Mouse (Mus musculus): Measurements from ENCODE around the gene Hist1h1e. TPM values are rescaled to one million over a fixed set of nuclear protein-coding genes. Genes with fewer than 3 reads are reported as not detected.

The Hist1h1e gene
- total and polyA plus RNA-seq, 3 experiments, result 1.9 to 486 (median 18.3) TPM

- TF ChIP-seq BHLHE40 (IDR thresholded peaks at IDR 0.05; ENCODE audit: low read depth, low read length), result 0 out of 2 replicates have a peak, but pooled peaks have one; percentile 4
- TF ChIP-seq UBTF (IDR thresholded peaks at IDR 0.05; ENCODE audit: low read depth, low read length), result no peak
- 0 out of 2 replicates have a peak, but pooled peaks have one; percentile 5 for TF ChIP-seq JUND (conservative IDR thresholded peaks at IDR 0.05; ENCODE audit: low read depth, low read length)
- no peak for TF ChIP-seq PAX5 (IDR thresholded peaks at IDR 0.05; ENCODE audit: low read length)
- TF ChIP-seq GABPA (IDR thresholded peaks at IDR 0.05; ENCODE audit: insufficient replicate concordance, low read depth, low read length), result no peak
- TF ChIP-seq ZMIZ1 (IDR thresholded peaks at IDR 0.05; ENCODE audit: low read depth, low read length), result no peak; the same call in 1 of the 2 replicates
- TF ChIP-seq NELFE (IDR thresholded peaks at IDR 0.05; ENCODE audit: low read depth, low read length), result no peak; the same call in 1 of the 2 replicates
- TF ChIP-seq NRF1 (IDR thresholded peaks at IDR 0.05; ENCODE audit: low read depth, low read length), result no peak
- TF ChIP-seq ZKSCAN1 (IDR thresholded peaks at IDR 0.05; ENCODE audit: borderline replicate concordance, low read depth, low read length), result no peak
- peak; percentile 38; the same call in 1 of the 2 replicates for TF ChIP-seq MXI1 (IDR thresholded peaks at IDR 0.05; ENCODE audit: low read depth, low read length)
- TF ChIP-seq USF2 (conservative IDR thresholded peaks at IDR 0.05; ENCODE audit: low read depth, low read length), result no peak
- TF ChIP-seq MYC (IDR thresholded peaks at IDR 0.05; ENCODE audit: low read depth, low read length), result peak; percentile 77
- TF ChIP-seq MAZ (IDR thresholded peaks at IDR 0.05; ENCODE audit: low read depth, low read length), result no peak
- no peak for TF ChIP-seq E2F4 (IDR thresholded peaks at IDR 0.05; ENCODE audit: insufficient replicate concordance, low read depth, low read length)
- TF ChIP-seq ELF1 (IDR thresholded peaks at IDR 0.05; ENCODE audit: low read depth, low read length), result peak; percentile 15; the same call in 1 of the 2 replicates
- TF ChIP-seq CHD1 (IDR thresholded peaks at IDR 0.05; ENCODE audit: low read depth, low read length), result peak; percentile 34; the same call in 1 of the 2 replicates
- no peak for TF ChIP-seq USF1 (IDR thresholded peaks at IDR 0.05; ENCODE audit: low read depth, low read length)
- TF ChIP-seq JUN (IDR thresholded peaks at IDR 0.05; ENCODE audit: insufficient read depth, low read depth, low read length), result peak; percentile 21; the same call in 1 of the 2 replicates
- no peak; the same call in 1 of the 2 replicates for TF ChIP-seq MAX (IDR thresholded peaks at IDR 0.05; ENCODE audit: low read length)
- no peak for TF ChIP-seq RAD21 (IDR thresholded peaks at IDR 0.05; ENCODE audit: low read depth, low read length)
- TF ChIP-seq CTCF (conservative IDR thresholded peaks at IDR 0.05 in 1 of 2, IDR thresholded peaks at IDR 0.05 in 1 of 2; ENCODE audit: low read depth in 2 of 2, low read length in 2 of 2), result no peak
Measured at GRCm38 (mm10) chr13:23582219-23583056, 39.9 kb downstream of the Hist1h1e start (continued).

DNA sequence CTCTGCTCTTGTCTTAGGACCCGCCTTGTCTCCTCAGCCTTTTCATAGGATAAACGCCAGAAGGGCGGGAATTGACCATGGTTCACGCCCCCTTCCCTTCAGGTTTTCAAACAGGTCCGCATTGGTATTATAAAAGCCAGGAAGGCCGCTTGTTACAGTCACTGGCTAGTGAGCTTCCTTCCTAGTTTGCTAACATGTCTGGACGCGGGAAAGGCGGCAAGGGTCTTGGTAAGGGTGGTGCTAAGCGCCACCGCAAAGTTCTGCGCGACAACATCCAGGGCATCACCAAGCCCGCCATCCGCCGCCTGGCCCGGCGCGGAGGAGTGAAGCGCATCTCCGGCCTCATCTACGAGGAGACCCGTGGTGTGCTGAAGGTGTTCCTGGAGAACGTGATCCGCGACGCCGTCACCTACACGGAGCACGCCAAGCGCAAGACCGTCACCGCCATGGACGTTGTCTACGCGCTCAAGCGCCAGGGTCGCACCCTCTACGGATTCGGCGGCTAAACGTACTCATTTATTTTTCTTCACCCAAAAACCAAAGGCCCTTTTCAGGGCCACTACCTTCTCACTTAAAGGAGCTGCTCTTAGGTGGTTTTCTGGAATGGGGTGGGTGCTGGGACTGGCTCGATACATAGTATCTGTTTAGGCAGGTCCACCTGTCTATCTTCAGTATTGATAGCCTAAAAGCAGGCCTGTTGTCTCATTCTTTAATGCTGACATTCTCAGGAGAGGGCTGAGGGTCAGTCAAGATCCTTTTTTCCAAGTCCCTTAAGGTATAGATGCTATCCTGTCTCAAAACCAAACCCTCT is 40.7 kb downstream of the Hist1h1e start, which contains the start of gene Hist1h4d:
Hist1h4d (plus strand) TSS at position 191 of the 811 bp plus-strand sequence.
- peak within 1 kb of the TSS; percentile 92 for H3K27ac ChIP-seq (ENCODE audit: insufficient read depth, low read depth)
- H3K9ac ChIP-seq (ENCODE audit: insufficient read depth, low read depth), result peak within 1 kb of the TSS; percentile 43
- peak within 1 kb of the TSS; percentile 35 to 65 (median 39) for H3K4me3 ChIP-seq (replicated peaks in 1 of 3; ENCODE audit: low read depth in 2 of 3, low read length in 2 of 3, poor library complexity in 1 of 3)
- no peaks in the 10 kb centered on the region for H3K36me3 ChIP-seq (replicated peaks in 1 of 2; ENCODE audit: control insufficient read depth in 1 of 2, insufficient read depth in 1 of 2, low read length in 1 of 2)
- H3K9me3 ChIP-seq (replicated peaks; ENCODE audit: low read length), result no peaks in the 10 kb centered on the region
- H3K4me2 ChIP-seq (ENCODE audit: insufficient read depth, low read depth, poor library complexity, severe bottlenecking), result peak within 1 kb of the TSS; percentile 69
- peak; percentile 97 for DNase-seq (ENCODE audit: extremely low read depth)
- H3K79me2 ChIP-seq (replicated peaks; ENCODE audit: control insufficient read depth, extremely low read depth, insufficient read depth, poor library complexity, severe bottlenecking), result no peaks in the 10 kb centered on the region
- in situ Hi-C loops (cut with MboI; ENCODE audit: low pct_ligation_motif_present, low pct_unique_long_range_greater_than_20kb, low sequenced_read_pairs), result no loop called here
- H3K4me1 ChIP-seq (ENCODE audit: control insufficient read depth in 1 of 2, insufficient read depth in 2 of 2), result peaks cover 3 to 40% of the 10 kb centered on the region in 2 experiments
- H3K27me3 ChIP-seq (replicated peaks), result no peaks in the 10 kb centered on the region
- dilution Hi-C loops (cut with MboI; ENCODE audit: extremely low pct_ligation_motif_present, extremely low pct_unique_long_range_greater_than_20kb, low sequenced_read_pairs), result no loop called here
- TF ChIP-seq HCFC1 (IDR thresholded peaks at IDR 0.05; ENCODE audit: low read depth, low read length) (peak; percentile 85), TCF12 (IDR thresholded peaks at IDR 0.05; ENCODE audit: low read depth, low read length) (peak; percentile 96), CHD1 (IDR thresholded peaks at IDR 0.05; ENCODE audit: low read depth, low read length) (peak; percentile 83), ZC3H11A (IDR thresholded peaks at IDR 0.05; ENCODE audit: low read depth, low read length) (no peak), POLR2A (IDR thresholded peaks at IDR 0.05; ENCODE audit: low read depth, low read length) (peak; percentile 99), KAT2A (IDR thresholded peaks at IDR 0.05; ENCODE audit: insufficient replicate concordance, low read length) (0 out of 2 replicates have a peak, but pooled peaks have one; percentile 42), ZKSCAN1 (IDR thresholded peaks at IDR 0.05; ENCODE audit: borderline replicate concordance, low read depth, low read length) (no peak), POLR2AphosphoS2 (IDR thresholded peaks at IDR 0.05; ENCODE audit: low read depth, low read length) (peak; percentile 100), JUN (IDR thresholded peaks at IDR 0.05; ENCODE audit: insufficient read depth, low read depth, low read length) (no peak), MAX (IDR thresholded peaks at IDR 0.05; ENCODE audit: low read length) (peak; percentile 33; the same call in 1 of the 2 replicates), TBP (conservative IDR thresholded peaks at IDR 0.05; ENCODE audit: low read depth, low read length) (peak; percentile 99), MEF2A (IDR thresholded peaks at IDR 0.05; ENCODE audit: borderline replicate concordance, low read depth, low read length) (peak; percentile 74; the same call in 1 of the 2 replicates), ETS1 (conservative IDR thresholded peaks at IDR 0.05; ENCODE audit: low read depth, low read length) (0 out of 2 replicates have a peak, but pooled peaks have one; percentile 19), SMC3 (IDR thresholded peaks at IDR 0.05; ENCODE audit: low read depth, low read length) (no peak; the same call in 1 of the 2 replicates), RAD21 (IDR thresholded peaks at IDR 0.05; ENCODE audit: low read depth, low read length) (no peak), NRF1 (IDR thresholded peaks at IDR 0.05; ENCODE audit: low read depth, low read length) (peak; percentile 35), USF2 (conservative IDR thresholded peaks at IDR 0.05; ENCODE audit: low read depth, low read length) (peak; percentile 44; the same call in 1 of the 2 replicates), MXI1 (IDR thresholded peaks at IDR 0.05; ENCODE audit: low read depth, low read length) (no peak; the same call in 1 of the 2 replicates)
